Mouse (Mus musculus) cerebellum, adult 18-20 months (tissue): ENCODE results near the gene Nrap.
A peak's percentile ranks its signal among the peaks of the same experiment; 100 is the strongest.
"Not testable (repeated sequence)": the region's sequence is repeated elsewhere in the genome, so short reads cannot be mapped to it uniquely, and the experiment has no call there.

Experiments used
- DNase-seq, 2 experiments: peaks; one replicate each; pipeline ENCODE4 v3.0.0; 2021

Nrap gene

DNA sequence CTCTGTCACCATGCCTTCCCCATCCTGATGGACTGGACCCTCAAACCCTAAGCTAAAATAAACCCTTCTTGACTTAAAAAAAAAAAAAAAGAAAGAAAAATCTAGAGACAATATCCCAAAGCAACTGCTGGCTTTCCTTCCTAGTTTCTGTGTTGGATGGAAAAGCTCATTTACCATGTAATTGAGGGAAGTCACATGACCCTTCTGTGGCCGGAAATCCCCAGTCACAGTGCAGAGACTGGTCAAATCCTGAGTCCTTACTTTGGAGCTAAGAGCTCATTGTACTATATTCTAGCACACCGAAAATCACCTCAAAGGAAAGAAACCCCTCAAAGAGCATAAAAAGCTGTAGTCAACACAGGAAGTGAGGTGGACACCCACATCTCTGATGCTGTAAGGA, 30.9 kb downstream of the Nrap start:
- no peak for DNase-seq

DNA sequence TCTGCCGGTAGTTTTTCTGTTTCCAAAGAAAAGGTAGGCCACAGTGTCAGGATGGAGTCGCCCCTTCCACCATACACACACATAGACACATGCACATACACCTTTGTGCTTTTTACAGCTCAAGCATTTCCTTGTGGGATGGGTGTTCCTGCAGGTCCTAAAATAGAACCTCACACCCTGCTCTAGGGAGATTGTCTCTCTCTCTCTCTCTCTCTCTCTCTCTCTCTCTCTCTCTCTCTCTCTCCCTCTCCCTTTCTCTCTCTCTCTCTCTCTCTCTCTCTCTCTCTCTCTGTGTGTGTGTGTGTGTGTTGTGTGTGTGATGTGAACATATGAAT, 32.5 kb downstream of the Nrap start:
- not testable (repeated sequence) for DNase-seq

DNA sequence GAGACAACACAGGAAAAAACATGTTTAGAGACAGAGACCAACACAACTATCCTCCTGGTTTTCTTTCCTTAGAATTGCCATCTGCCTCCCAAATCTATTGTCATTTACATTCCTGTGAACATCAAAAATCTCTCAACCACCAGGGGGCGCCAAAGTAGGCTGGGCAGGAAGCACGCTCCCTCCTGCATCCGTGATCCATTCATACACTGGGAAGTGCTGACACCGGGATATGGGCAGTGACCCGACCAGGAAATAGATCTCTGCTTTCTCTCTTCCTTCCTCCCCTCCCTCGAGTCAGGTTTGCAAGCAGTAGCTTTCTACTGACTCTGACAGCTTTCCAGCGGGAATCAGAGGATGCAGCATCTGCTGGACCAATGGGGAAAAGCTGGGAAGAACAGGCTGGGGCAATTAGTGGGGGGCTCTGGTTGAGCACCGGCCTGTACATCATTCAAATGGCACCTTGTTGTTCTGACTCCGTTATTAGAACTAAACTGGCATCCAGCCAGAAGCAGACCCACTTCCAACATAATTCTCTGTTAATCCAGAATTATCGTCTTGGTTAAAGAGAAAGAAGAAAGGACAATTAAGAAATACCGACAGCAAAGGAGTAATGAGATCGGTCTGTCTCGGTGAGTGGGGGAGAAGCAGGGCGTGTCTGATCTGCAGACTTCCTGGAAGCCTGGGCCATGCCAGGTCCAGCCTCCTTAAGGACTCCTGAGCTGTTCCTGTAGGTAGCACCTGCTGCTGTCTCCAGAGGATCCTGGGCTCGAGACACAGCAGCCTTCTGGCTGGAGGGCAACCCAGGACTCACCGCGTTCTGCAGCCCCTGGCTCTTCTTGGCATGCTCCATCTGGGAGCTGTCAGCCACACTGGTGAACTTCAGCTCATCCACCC, 33.1 kb downstream of the Nrap start:
- peak; percentile 15 to 25 for DNase-seq

DNA sequence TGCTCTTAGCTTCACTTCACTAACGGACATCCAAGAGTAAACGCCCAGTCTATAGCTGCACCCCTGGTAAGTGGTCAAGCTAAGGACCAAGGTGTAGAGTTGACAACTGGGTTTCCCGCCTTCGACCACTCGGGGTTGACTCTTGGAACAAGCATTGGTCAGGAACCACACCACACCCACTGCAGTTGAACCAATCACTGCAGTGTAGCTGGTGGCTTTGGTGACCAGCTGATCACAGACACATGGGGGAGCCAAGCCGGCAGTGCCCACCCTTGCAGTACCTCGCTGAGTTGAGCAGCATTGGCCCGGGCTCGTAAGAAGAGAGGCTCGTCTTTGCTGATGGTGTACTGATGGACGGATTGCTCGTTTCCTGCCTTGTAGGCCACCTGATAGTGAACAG, 34.6 kb downstream of the Nrap start:
- DNase-seq: no peak

DNA sequence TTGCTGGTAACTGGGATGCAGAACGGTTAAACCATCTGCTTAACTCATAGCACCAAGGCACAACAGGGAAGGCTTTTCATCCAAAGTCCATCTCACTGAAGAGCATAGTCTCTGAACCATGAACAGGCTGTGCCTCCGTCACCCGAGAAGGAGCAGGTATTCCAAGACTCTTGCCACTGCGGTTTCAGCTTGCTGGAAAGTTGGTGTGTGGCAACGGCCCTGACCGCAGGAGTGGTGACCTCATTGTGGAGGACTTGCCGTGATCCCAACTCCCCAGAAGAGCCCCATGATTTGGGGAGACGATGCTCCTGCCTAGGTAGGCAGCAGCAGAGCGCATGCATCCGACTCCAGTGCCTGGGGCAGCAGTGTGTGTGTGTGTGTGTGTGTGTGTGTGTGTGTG, 36.1 kb downstream of the Nrap start:
- DNase-seq: no peak

DNA sequence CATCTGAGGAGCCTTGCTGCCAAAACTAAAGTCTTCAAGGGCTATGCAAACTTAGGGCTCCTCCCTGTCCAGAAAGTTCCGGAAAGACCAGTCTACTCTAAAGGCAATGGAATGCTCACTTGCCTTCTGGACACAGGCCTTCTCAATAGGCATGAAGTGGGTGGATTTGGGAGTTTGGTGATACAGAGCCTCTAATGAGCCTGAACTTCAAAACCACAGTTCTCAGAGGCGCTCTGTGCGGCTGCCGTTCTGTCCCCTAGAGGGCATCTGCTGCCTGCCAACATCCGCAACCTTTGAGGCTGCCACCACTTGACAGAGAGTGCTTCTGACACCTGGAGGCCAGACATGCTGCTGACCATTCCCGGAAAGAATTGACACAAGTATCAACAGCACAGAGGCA, 40.5 kb downstream of the Nrap start:
- no peak for DNase-seq

DNA sequence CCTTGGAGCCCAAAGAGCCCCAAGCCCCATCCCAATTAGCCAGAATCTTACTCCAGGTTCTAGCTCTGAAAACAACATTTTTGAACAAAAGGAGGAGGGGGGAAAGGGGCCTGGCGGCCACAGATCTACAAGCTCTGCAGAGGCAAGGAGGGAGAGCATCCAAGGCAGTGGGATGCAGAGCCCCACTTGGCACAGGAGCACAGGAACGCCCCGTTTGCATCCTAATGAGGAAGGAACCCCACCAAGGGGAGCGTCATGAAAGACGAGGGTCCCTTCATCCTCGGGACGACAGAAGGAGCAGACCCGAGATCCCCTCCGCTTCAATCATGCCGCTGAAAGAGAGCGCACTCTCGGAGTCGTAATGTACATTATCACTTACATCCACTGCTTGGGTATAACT, 43.1 kb downstream of the Nrap start:
- DNase-seq: no peak

DNA sequence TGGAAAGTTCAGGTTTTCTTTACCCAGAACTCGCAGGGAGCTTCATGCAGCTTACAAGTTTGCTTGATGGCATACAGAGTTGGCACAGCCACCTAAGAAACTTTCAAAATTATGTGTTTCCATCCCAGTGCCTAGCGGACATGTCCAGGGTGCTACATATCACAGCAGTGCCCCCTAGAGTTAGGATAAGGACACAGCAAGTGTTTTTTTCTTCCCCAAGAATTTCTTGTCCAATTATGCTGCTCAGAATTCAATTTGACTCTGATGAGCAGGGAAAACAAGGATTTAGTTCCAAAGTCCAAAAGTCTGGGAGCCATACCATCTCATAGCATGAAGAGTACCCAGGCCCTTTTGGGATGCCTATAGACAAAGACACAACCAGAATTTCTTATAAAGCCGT, 43.8 kb downstream of the Nrap start:
- DNase-seq: peak in 1 of 2 experiments; percentile 11

DNA sequence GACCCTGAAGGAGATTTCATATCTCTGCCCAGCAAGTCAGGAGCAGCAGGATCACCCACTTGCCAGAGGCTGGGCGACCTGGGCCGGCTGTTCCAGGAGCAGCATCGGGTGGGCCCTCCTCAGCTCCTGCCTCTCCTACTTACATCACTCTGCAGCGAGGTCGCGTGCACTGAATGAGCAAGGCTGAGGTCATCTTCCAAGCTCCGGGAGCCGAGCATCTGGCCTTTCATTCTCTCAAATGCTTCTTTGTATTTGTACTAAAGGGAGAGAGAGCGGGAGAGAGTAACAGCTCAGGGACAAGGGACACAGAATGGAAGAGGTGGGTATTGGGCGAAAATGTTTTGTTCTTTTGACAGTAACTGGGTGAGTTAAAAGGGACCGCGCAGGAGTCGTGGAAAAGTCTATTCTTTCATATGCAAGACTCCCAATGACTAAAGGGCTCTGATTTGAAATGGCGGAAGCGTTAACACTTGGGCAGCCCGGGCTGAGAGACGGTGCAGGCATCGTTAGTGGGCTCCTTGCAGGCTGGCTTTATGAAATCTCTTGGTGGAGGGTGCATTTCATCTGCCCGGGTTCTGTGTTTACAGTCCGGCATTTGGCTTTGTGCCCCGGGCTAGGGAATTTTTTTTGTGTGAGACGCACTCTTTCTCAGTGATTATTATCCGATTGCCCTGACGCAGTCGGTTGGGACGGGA, 45.8 kb downstream of the Nrap start:
- DNase-seq: peak in 1 of 2 experiments; percentile 6

DNA sequence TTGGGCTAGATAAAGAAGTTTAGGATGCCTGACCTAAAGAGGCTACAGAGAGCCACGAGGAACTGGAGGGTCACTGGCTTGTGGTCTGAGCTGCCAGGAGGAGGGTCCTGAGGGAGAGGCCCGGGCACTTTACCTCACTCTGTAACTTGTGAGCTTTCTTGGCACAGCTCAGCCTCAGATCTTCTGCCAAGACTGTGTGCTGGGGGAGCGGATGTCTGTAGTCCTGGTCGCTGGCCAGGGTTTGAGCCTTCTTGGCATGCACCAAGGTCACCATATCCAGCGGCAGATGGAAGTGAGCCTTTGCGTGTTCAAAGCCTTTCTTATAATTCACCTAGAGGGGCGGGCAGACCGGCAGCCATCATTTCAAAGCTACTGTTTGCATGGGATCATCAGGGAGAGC, 47.8 kb downstream of the Nrap start:
- peak; percentile 26 to 43 for DNase-seq

DNA sequence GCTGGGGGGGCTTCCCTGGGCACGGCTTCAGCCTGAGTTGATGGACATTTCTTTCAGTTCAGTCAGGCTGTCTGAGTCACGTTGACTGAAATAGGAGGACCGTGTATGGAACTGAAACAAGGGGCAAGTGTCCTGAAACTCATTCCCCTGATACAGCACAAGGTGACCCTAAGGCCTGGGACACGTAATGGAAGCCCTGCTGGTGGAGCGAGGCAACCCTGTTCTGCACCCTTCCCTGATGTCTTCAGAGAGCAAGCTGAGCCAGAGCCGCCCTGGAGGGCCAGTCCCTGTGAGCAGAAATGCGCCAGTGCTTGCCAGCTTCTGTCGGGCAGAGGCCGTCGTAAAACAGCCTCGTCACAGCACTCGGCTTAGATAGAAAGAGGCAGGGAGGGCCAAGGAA, 53.0 kb downstream of the Nrap start:
- DNase-seq: no peak

DNA sequence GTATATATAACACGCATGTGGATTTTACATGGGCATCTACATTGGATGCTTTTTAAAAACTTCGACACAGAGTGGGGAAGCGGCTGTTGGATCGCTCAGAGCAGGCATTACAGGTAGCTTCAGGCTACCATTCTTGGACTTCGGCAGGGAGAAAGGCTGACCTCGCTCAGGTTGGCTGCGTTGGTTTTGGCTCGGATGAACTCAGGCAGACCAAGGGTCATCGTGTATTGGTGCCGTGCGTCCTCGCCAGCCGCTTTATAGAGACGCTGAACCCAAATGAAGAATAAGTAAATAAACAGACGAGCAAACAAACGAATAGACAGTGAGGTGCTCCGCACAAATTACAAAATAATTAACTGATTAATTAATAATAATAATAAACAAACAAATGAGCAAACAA, 53.5 kb downstream of the Nrap start:
- DNase-seq: no peak

DNA sequence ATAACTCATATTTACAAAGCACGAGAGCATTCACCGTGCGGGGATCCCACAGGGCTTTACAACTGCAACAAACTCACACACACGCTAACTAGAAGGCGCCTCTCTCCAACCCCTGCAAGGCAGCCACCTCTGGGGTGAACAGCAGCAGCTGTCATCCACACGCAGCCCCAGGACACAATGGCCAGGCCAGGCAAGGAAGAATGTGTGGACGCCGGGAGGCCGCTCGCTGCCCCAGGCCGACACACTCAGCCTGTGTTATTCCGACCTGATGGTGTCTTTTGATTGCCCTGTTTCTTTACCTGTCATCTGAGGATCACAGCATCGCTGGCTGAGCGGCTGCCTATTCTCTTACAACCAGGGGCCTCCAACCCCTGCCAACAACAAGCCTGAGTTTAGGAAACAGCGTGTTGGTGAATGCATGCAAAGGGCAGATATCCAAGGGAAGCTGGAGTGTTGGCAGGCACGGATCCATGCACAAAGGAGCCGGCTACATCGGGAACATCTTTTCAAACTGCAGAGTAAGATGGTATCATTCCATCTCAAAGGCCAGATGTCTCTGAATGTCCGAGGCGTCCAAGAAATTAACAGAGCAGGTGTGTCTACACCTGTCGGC, 63.5 kb downstream of the Nrap start:
- DNase-seq: no peak

DNA sequence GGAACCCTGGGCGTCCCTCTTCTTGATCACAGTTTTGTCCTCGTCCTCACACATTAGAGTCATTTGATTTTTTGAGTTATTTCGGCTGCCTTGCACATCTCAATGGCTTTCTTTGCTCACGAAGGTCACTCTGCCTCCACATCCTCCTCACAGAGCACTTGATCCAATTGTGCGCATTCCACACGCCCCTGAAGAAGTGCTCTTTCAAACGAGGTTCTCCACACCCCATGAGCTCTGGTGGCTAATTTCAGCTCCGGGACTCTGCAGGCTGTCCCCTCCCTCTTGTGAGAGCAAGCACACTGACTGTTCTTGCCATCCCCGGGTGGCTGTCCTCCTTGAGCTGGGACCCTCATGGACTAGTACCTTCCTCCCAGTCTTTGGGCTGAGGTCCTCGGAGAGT, 64.2 kb downstream of the Nrap start:
- no peak for DNase-seq

DNA sequence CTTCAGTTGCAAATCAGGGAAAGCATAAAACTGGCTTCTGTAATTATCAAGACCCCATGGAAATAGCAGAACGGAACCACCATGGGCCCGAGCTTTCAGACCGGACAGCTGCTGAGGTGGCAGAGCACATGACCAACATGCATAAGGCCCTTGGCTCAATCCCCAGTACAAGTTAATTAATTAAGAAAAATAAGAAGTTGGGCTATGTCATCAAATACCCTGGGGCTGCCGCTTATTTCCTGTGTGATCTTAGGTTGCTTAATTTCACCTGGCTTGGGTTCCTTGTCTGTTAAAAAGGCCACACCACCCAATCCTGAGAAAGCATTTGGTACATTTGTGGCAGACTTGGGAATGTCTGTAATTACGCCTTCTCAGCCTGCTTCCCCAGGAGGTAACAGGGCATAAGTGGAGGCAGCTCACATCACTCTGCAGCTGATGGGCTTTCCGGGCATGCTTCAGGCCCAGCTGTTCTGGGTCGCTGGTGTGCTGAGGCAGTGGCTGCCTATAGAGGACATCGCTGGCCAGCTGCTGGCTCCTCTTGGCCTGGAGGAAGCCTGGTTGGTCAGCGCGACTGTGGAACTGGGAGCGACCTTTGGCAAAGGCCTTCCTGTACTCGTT, 68.4 kb downstream of the Nrap start:
- DNase-seq: no peak

DNA sequence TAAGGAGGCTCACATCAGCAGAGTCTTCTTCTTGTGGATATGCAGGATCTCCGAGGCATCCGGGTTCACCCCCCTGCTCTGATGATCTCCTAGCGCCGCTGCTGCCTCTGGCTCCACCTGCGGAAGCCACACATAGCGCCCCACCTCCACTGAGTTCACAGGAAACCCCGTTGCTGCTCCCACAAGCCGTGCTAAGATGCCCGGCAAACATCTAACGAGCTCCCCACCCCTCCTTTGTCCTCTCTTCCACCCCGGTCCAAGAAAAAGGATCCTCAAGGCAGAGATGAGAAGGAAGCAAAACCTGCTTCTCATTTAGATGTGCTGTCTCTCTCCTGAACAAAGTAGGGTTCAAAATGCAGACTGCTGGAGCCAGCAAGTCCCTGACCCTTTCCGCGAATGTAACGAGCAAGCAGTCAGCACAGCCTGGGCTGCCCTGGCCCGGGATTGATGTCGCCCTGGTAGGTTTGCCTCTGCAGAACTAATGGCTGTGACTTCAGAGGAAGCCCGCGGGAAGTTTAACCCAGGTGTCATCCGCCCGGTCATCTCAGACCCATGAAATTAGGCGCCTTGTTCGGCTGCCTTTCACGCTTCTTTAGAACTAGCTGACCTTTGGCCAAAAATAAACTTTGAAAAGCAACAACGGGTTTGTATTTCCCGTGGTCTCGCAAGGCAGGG, 69.5 kb downstream of the Nrap start:
- no peak for DNase-seq

DNA sequence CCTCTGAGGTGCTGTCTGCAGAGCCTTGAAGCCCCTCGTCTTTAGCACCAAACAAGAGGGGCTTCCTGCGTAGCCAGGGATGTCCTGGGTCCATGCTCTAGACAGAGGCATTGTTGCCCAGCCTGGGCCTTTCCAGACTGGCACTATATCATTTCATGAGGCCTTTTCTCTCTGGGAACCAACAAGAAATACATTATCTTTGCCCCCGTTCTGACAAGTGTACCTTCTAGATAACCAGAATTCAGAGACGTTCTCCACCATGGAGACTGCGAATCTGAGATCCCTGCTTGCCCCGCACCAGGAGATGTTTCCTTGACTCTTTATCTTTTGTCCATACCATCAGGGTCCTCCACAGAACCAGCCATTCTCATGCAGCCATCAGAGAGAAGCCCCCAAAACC, 70.2 kb downstream of the Nrap start:
- no peak for DNase-seq

DNA sequence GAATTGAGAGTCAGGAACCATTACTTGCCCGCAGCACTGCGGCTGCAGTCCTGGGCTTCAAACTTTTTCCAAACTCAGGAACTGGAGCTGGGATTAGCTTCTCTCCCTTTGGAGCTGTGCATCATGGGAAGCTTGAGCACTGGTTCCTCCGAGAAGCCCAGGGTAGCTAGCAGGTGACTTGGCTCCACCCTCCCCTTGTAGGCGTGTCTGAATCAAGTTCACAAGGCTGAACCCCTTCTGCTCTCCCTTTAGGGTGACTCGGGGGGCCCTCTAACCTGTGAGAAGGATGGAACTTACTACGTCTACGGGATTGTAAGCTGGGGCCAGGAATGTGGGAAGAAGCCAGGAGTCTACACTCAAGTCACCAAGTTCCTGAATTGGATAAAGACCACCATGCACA, 70.6 kb downstream of the Nrap start:
- no peak for DNase-seq

DNA sequence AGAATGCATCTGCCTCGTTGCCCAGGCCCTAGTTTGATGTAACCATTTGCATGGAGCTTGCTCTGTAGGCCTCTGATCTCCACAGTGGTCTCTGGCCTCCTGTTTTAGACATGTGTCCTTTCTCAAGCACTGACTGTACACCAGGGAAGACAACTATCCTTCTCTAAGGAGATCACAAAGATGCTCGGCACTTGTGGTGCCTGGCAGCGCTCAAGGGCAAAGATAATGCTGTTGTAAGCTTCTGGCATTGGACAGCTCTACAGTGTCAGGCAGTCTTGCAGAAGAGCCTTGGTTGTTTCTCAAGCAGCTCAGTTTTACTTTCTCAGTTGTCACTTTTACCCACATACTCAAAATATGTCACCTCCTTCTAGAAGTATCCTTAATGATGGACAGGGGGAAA, 73.3 kb downstream of the Nrap start:
- no peak for DNase-seq

DNA sequence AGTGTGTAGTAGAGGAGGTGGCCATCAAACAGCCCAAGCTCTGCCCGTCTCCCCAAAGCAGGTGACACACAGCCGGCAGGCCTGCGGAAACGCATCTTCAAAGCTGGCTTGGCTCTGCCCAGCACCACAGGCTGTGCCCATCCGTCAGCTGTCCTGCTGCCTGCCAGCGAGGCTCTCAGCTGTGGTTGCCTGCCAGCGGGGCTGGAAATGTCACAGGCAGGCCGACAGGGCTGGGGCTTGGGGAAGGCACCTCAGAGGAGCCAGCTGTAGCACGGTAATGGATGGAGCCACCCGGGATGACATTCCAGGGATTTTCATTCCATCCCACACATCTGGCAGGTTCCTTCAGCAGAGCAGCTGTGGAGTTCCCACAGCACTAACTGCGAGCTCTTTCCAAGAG, 89.0 kb downstream of the Nrap start:
- DNase-seq: peak in 1 of 2 experiments; percentile 11

DNA sequence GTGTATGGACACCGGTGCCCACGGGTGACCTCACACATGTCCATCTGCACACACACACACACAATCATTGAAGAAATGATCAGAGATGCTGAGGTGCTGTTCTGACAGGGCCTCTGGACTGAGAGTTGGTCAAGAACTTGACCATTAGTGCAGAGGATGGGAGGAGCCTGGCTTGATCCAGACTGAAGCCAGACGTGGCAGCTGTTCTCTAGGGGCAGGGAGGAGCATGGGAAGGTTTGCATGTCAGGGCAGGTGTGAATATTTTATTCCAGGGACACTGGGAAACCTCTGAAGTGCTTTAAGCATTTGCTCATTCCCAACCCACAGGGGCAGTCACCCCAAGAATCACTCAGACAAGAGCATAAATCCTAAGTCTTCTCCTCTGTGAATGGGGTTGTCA, 92.6 kb downstream of the Nrap start:
- no peak for DNase-seq

DNA sequence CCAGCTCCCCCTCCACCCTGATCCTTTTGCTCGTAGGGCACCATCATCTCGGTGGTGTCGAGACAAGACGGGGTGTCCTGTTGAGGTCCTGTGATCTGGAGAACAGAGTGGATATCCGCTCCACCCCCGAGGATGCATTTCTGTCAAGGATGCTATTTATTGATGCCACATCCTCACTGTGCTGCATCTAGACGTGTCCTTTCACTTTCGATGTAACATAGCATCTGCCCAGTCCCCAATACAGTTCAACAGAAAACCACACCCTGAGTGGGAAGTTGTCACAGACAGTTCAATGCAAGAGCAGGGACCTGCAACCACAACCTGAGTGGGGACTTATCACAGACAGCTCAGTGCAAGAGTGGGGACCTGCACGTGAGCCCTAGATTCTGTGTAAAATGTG, 93.2 kb downstream of the Nrap start:
- DNase-seq: no peak
